Mouse (Mus musculus): Measurements from ENCODE around the gene Kctd21. TPM values are rescaled to one million over a fixed set of nuclear protein-coding genes. Genes with fewer than 3 reads are reported as not detected.
A peak's percentile ranks its signal among the peaks of the same experiment; 100 is the strongest.

Gene Kctd21
- polyA plus RNA-seq, 1 experiment from 2014 or later: 6.4 TPM

GRCm38 (mm10) chr7:97375906-97376305, 43.8 kb downstream of the Kctd21 start:
- Histone ChIP-seq H3K9me3 (replicated peaks) (no peaks in the 10 kb centered on the region), H3K27ac (replicated peaks) (no peak overlapping the region), H3K4me1 (peaks cover 11% of the 10 kb centered on the region), H3K4me2 (no peak overlapping the region), H3K4me3 (replicated peaks) (no peak overlapping the region), H3K36me3 (peaks cover 37% of the 10 kb centered on the region), H3K27me3 (replicated peaks) (no peaks in the 10 kb centered on the region), H3K9ac (replicated peaks) (no peak overlapping the region)
- ATAC-seq (ENCODE audit: low FRiP score): no peak
- 86% methylated on average over 2 of the region's 2 CpGs for WGBS

GRCm38 (mm10) chr7:97379304-97379703, 47.2 kb downstream of the Kctd21 start:
- Histone ChIP-seq H3K27ac (replicated peaks) (no peak overlapping the region), H3K9ac (replicated peaks) (no peak overlapping the region), H3K4me2 (no peak overlapping the region), H3K4me3 (replicated peaks) (no peak overlapping the region), H3K4me1 (no peaks in the 10 kb centered on the region), H3K27me3 (replicated peaks) (no peaks in the 10 kb centered on the region), H3K9me3 (replicated peaks) (no peaks in the 10 kb centered on the region), H3K36me3 (peaks cover 66% of the 10 kb centered on the region)
- WGBS: 94% methylated on average over 5 of the region's 5 CpGs
- ATAC-seq (ENCODE audit: low FRiP score): no peak

- no peak overlapping the region for H3K4me2 ChIP-seq
- H3K9me3 ChIP-seq (replicated peaks): no peaks in the 10 kb centered on the region
- peaks cover 66% of the 10 kb centered on the region for H3K36me3 ChIP-seq
- H3K4me3 ChIP-seq (replicated peaks): no peak overlapping the region
- no peak for ATAC-seq (ENCODE audit: low FRiP score)
- no peaks in the 10 kb centered on the region for H3K27me3 ChIP-seq (replicated peaks)
- no peak overlapping the region for H3K9ac ChIP-seq (replicated peaks)
- H3K27ac ChIP-seq (replicated peaks): no peak overlapping the region
- 94% methylated on average over 5 of the region's 5 CpGs for WGBS
- no peaks in the 10 kb centered on the region for H3K4me1 ChIP-seq
These were observed 48.5 kb downstream of the Kctd21 start for GRCm38 (mm10) chr7:97380500-97381123.

GRCm38 (mm10) chr7:97382661-97383060, 50.5 kb downstream of the Kctd21 start:
- H3K4me1 ChIP-seq: no peaks in the 10 kb centered on the region
- H3K9ac ChIP-seq (replicated peaks): no peak overlapping the region
- H3K4me3 ChIP-seq (replicated peaks): no peak overlapping the region
- WGBS: 96% methylated on average over 8 of the region's 8 CpGs
- no peaks in the 10 kb centered on the region for H3K9me3 ChIP-seq (replicated peaks)
- H3K36me3 ChIP-seq: peaks cover 73% of the 10 kb centered on the region
- ATAC-seq (ENCODE audit: low FRiP score): no peak
- H3K27ac ChIP-seq (replicated peaks): no peak overlapping the region
- no peaks in the 10 kb centered on the region for H3K27me3 ChIP-seq (replicated peaks)
- no peak overlapping the region for H3K4me2 ChIP-seq

GRCm38 (mm10) chr7:97383496-97384132, 51.5 kb downstream of the Kctd21 start:
- H3K27ac ChIP-seq (replicated peaks): no peak overlapping the region
- 76% methylated on average over 10 of the region's 10 CpGs for WGBS
- H3K9ac ChIP-seq (replicated peaks): no peak overlapping the region
- no peaks in the 10 kb centered on the region for H3K27me3 ChIP-seq (replicated peaks)
- no peak overlapping the region for H3K4me3 ChIP-seq (replicated peaks)
- no peaks in the 10 kb centered on the region for H3K4me1 ChIP-seq
- H3K9me3 ChIP-seq (replicated peaks): no peaks in the 10 kb centered on the region
- ATAC-seq (ENCODE audit: low FRiP score): no peak
- H3K4me2 ChIP-seq: no peak overlapping the region
- H3K36me3 ChIP-seq: peaks cover 74% of the 10 kb centered on the region

GRCm38 (mm10) chr7:97386106-97386805, 54.1 kb downstream of the Kctd21 start:
- no peaks in the 10 kb centered on the region for H3K4me1 ChIP-seq
- H3K9ac ChIP-seq (replicated peaks): no peak overlapping the region
- no peak overlapping the region for H3K4me2 ChIP-seq
- H3K36me3 ChIP-seq: peaks cover 64% of the 10 kb centered on the region
- 90% methylated on average over 7 of the region's 7 CpGs for WGBS
- no peak for ATAC-seq (ENCODE audit: low FRiP score)
- H3K4me3 ChIP-seq (replicated peaks): no peak overlapping the region
- H3K27me3 ChIP-seq (replicated peaks): no peaks in the 10 kb centered on the region
- H3K9me3 ChIP-seq (replicated peaks): no peaks in the 10 kb centered on the region
- 0 out of 2 replicates have a peak overlapping the region, but pooled peaks have one; percentile 56 for H3K27ac ChIP-seq (replicated peaks)

GRCm38 (mm10) chr7:97386806-97387370, 54.8 kb downstream of the Kctd21 start:
- Histone ChIP-seq H3K4me2 (no peak overlapping the region), H3K4me3 (replicated peaks) (no peak overlapping the region), H3K36me3 (peaks cover 58% of the 10 kb centered on the region), H3K27ac (replicated peaks) (peak overlapping the region; percentile 56; the same call in 1 of the 2 replicates), H3K4me1 (no peaks in the 10 kb centered on the region), H3K9me3 (replicated peaks) (no peaks in the 10 kb centered on the region), H3K9ac (replicated peaks) (no peak overlapping the region), H3K27me3 (replicated peaks) (no peaks in the 10 kb centered on the region)
- WGBS: 82% methylated on average over 5 of the region's 5 CpGs
- ATAC-seq (ENCODE audit: low FRiP score): 0 out of 2 replicates have a peak, but pooled peaks have one; percentile 53

- H3K9ac ChIP-seq (replicated peaks): no peak overlapping the region
- 88% methylated on average over 8 of the region's 8 CpGs for WGBS
- H3K4me2 ChIP-seq: no peak overlapping the region
- H3K36me3 ChIP-seq: peaks cover 54% of the 10 kb centered on the region
- no peaks in the 10 kb centered on the region for H3K4me1 ChIP-seq
- H3K4me3 ChIP-seq (replicated peaks): no peak overlapping the region
- no peaks in the 10 kb centered on the region for H3K9me3 ChIP-seq (replicated peaks)
- no peak for ATAC-seq (ENCODE audit: low FRiP score)
- no peaks in the 10 kb centered on the region for H3K27me3 ChIP-seq (replicated peaks)
- H3K27ac ChIP-seq (replicated peaks): 0 out of 2 replicates have a peak overlapping the region, but pooled peaks have one; percentile 56
These were observed 55.5 kb downstream of the Kctd21 start for GRCm38 (mm10) chr7:97387561-97388147.

GRCm38 (mm10) chr7:97388541-97388940, 56.4 kb downstream of the Kctd21 start:
- no peak for ATAC-seq (ENCODE audit: low FRiP score)
- H3K4me1 ChIP-seq: no peaks in the 10 kb centered on the region
- H3K27ac ChIP-seq (replicated peaks): no peak overlapping the region
- H3K4me2 ChIP-seq: no peak overlapping the region
- peaks cover 49% of the 10 kb centered on the region for H3K36me3 ChIP-seq
- H3K27me3 ChIP-seq (replicated peaks): no peaks in the 10 kb centered on the region
- H3K9me3 ChIP-seq (replicated peaks): no peaks in the 10 kb centered on the region
- no peak overlapping the region for H3K9ac ChIP-seq (replicated peaks)
- H3K4me3 ChIP-seq (replicated peaks): no peak overlapping the region
- WGBS: 94% methylated on average over 4 of the region's 4 CpGs

GRCm38 (mm10) chr7:97391293-97392078, 59.4 kb downstream of the Kctd21 start:
- H3K9ac ChIP-seq (replicated peaks): no peak overlapping the region
- no peak overlapping the region for H3K4me2 ChIP-seq
- no peaks in the 10 kb centered on the region for H3K4me1 ChIP-seq
- no peak overlapping the region for H3K4me3 ChIP-seq (replicated peaks)
- peak overlapping the region; percentile 15; the same call in 1 of the 2 replicates for H3K27ac ChIP-seq (replicated peaks)
- no peaks in the 10 kb centered on the region for H3K9me3 ChIP-seq (replicated peaks)
- ATAC-seq (ENCODE audit: low FRiP score): peak; percentile 87
- peaks cover 27% of the 10 kb centered on the region for H3K36me3 ChIP-seq
- no peaks in the 10 kb centered on the region for H3K27me3 ChIP-seq (replicated peaks)
- 49% methylated on average over 13 of the region's 13 CpGs for WGBS

- no peaks in the 10 kb centered on the region for H3K9me3 ChIP-seq (replicated peaks)
- H3K4me3 ChIP-seq (replicated peaks): no peak overlapping the region
- H3K36me3 ChIP-seq: peaks cover 21% of the 10 kb centered on the region
- no peak for ATAC-seq (ENCODE audit: low FRiP score)
- H3K4me2 ChIP-seq: no peak overlapping the region
- H3K27ac ChIP-seq (replicated peaks): no peak overlapping the region
- no peaks in the 10 kb centered on the region for H3K27me3 ChIP-seq (replicated peaks)
- 56% methylated on average over 6 of the region's 6 CpGs for WGBS
- no peaks in the 10 kb centered on the region for H3K4me1 ChIP-seq
- H3K9ac ChIP-seq (replicated peaks): no peak overlapping the region
These were observed 59.9 kb downstream of the Kctd21 start for GRCm38 (mm10) chr7:97392079-97392445.

Data from neural tube, embryonic 15.5 days (tissue).